Mouse (Mus musculus) bone marrow, adult 2 months (tissue): ENCODE results near the gene B130006D01Rik. TPM values are rescaled to one million over a fixed set of nuclear protein-coding genes. Genes with fewer than 3 reads are reported as not detected.

Source experiments
- H3K27ac ChIP-seq: fragments of 200-500 bp; 2 replicates; pipeline ENCODE4 v1.5.1; 2012; ENCODE audit warnings: low read depth, mild to moderate bottlenecking, control low read depth, inconsistent platforms, low read length; ENCODE audit not compliant: control insufficient read depth, poor library complexity, insufficient read depth
- H3K4me1 ChIP-seq: fragments of 200-500 bp; 2 replicates; pipeline ENCODE4 v1.6.1; 2011; ENCODE audit warnings: low read length; ENCODE audit not compliant: control insufficient read depth, insufficient read depth
- H3K4me3 ChIP-seq: fragments of 200-500 bp; replicated peaks from 2 replicates; pipeline ENCODE3; 2011; ENCODE audit warnings: mild to moderate bottlenecking, low read depth, low read length, control low read depth; ENCODE audit not compliant: control insufficient read depth
- CTCF ChIP-seq: fragments of 200-500 bp; IDR thresholded peaks from 2 replicates; pipeline ENCODE4 v1.5.1; 2011; ENCODE audit warnings: low read length, control low read depth; ENCODE audit not compliant: control insufficient read depth, insufficient read depth
- POLR2A ChIP-seq: fragments of 200-500 bp; IDR thresholded peaks from 2 replicates; pipeline ENCODE4 v1.6.1; 2011; ENCODE audit warnings: low read depth, mild to moderate bottlenecking, control low read depth, low read length, borderline replicate concordance; ENCODE audit not compliant: control insufficient read depth
- WGBS: fragments of 180-500 bp; shearing (Covaris S2); methylation state at CpG from one replicate; pipeline ENCODE4 v1.1.7; 2018; 5-methylcytosine and 5-hydroxymethylcytosine counted together
- polyA plus RNA-seq: library from polyadenylated mRNA; stranded (reverse); fragments of >200 nt; gene quantifications from 2 replicates; pipeline ENCODE4 v1.2.4, GENCODE M21; 2011; ENCODE audit warnings: low replicate concordance; ENCODE audit not compliant: missing spikeins, insufficient read depth, insufficient read length

B130006D01Rik gene
- polyA plus RNA-seq, 1 experiment = not detected

DNA sequence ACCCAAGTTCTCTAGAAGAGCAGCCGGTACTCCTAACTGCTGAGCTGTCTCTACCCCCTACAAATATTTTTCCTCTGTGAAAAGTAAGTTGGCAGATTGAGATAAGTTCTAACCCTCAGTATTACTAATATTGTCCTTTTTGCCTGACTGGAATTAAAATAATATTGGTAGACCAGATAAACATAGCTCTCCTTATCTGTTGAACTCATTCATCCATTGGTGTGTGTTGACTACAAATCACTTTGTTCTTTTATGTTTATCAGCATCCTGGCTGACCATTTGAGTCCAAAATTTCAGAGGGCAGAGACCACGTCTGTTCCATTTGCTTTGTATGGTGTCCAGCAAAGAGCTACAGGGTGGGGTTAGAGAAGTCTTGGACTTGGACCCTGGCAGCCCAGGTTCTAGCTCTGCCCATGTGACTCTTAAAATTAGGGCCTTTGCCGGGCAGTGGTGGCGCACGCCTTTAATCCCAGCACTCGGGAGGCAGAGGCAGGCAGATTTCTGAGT, 13.8 kb upstream of the B130006D01Rik start:
- TF ChIP-seq CTCF (no peak), POLR2A (no peak)
- H3K4me3 ChIP-seq = no peak overlapping the region
- 79% methylated on average over 6 of the region's 6 CpGs for WGBS
- no peak overlapping the region for H3K27ac ChIP-seq
- H3K4me1 ChIP-seq = no peaks in the 10 kb centered on the region; the same call in 1 of the 2 replicates

DNA sequence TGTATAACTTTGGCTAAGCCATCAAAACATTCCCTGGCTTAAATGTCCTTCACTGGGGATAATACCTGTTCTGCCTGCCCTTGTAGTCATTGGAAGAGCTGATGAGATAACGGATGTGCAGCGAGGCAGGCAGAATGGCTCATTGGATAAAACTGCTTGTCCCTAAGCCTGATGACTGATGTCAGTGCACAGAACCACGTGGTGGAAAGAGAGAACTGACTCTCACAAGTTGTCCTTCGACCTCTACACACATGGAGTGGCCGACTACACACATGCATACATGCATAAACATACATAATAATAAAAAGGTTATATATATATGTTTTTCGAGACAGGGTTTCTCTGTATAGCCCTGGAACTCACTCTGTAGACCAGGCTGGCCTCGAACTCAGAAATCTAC, 12.9 kb upstream of the B130006D01Rik start:
- no peaks in the 10 kb centered on the region; the same call in 1 of the 2 replicates for H3K4me1 ChIP-seq

DNA sequence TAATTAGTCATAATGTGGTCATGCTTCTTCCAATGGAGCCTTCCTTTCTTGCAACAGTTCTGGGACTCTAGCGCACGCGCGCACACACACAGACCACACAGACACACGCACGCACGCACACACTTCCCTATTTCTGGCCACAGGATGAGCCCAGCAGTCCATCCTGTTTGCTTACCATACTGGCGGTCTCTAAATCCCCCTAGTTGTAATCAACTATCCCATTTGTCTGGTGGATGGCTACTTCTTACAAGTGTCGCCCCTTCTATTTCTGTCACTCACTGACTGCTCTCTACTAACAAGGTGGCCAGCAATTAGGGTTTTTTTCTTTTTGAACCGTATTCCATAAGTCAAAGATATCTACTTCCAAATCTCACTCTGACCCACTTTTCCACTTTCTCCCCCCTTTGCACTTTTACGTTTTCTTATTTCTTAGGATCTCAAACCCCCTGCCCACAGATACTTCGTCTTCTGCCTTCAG, 11.3 kb upstream of the B130006D01Rik start:
- Histone ChIP-seq H3K4me3 (peak overlapping the region; percentile 42), H3K27ac (peak overlapping the region; percentile 83; the same call in 1 of the 2 replicates), H3K4me1 (peaks cover 2% of the 10 kb centered on the region; the same call in 1 of the 2 replicates)
- WGBS = 2% methylated on average over 12 of the region's 12 CpGs
- TF ChIP-seq CTCF (no peak), POLR2A (no peak)

More for the DNA sequence above, 12.9 kb upstream of the B130006D01Rik start:
- Histone ChIP-seq H3K27ac (no peak overlapping the region), H3K4me3 (no peak overlapping the region)
- no peak for TF ChIP-seq CTCF
- no peak for TF ChIP-seq POLR2A
- WGBS = 80% methylated on average over 7 of the region's 7 CpGs

DNA sequence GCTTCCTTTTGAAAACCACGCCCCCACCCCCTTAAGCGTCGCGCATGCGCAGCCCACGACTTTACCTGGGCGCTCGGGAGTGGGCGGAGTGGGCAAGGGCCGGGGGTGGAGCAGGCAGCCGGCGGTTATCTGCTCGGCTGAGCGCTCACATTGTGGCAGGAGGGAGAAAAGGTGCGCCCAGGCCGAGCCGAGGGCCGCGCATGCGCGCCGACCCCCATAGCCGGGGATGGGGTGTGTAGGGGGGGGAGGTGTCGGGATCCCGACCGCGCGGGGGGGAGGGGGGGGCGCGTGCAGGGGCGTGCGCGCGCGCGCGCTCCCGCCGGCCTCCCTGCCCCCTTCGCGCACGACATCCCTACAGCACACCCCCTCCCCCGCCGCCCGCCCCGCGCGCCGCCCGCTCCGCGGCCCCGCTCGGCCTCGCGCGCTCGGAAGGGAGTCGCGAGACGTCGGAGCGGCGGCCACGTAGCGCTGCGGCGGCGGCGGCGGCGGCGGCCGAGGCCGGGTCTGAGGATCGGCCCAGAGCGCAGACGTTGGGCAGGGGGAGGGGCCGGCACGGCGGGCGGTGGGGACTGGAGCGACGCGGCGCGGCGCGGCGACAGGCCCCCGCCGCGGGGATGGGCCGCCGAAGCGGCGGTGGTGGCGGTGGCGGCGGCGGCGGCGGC, 10.7 kb upstream of the B130006D01Rik start, which contains the start of gene Zfp652:
Gene Zfp652, plus strand, starts transcription at position 111 of the 662 bp plus-strand sequence.
- H3K27ac ChIP-seq = peak within 1 kb of the TSS; percentile 97
- peak within 1 kb of the TSS; percentile 71 for H3K4me3 ChIP-seq
- 3% methylated on average over 89 of the region's 103 CpGs for WGBS
- H3K4me1 ChIP-seq = peaks cover 2% of the 10 kb centered on the region; the same call in 1 of the 2 replicates
- peak; percentile 56; the same call in 1 of the 2 replicates for TF ChIP-seq POLR2A
- TF ChIP-seq CTCF = no peak

DNA sequence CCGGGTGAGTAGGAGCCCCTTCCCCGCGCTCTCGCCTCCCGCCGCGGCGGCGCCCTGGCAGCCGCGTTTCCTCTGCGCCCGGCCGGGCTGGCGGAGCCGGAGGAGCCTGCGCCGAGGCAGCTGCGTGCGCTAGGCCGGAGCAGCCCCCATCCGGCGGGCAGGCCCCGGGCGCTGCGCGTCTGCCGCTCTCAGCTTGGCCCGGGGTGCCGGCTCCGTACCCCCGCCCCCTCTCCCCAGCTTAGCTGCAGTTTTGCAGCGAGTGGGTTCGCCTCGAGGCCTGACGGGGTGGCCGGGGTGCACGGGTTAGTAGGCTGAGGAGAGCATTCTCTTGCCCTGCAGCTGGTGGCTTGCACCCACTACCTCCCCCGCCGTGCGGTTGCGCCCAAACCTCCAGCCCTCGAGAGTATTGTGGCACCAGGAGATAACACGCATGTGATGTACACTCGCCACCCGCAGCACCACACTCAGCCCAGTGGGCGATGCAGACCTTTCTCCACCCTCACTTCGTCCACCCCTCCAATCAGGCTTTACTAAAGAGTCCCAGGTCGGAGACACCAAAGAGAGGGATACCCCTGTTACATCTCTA, 10.1 kb upstream of the B130006D01Rik start:
- Histone ChIP-seq H3K27ac (peak overlapping the region; percentile 97), H3K4me3 (peak overlapping the region; percentile 71), H3K4me1 (peaks cover 2% of the 10 kb centered on the region; the same call in 1 of the 2 replicates)
- WGBS = under 1% methylated on average over 45 of the region's 49 CpGs
- TF ChIP-seq CTCF (no peak), POLR2A (peak; percentile 75)

DNA sequence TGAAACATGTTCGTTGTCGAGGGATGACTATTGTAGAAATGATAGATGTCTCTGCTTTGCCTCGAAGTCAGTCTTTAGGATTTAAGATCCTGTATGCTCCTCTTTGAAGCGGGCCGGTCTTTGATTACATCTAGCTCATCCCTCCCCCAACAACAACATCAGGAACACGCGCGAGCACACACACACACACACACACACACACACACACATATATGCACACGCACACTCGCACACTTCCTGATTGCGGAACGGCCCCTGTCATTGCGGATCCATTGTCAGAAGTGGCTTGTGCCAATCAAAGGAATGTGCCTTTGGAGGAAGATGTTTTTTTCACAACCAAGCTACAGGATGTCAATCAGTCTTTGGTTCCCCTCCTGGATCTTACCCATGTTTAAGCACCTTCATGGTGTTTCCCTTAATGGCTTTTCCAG, 9.6 kb upstream of the B130006D01Rik start:
- peak overlapping the region; percentile 71 for H3K4me3 ChIP-seq
- peak overlapping the region; percentile 97 for H3K27ac ChIP-seq
- TF ChIP-seq CTCF (no peak), POLR2A (no peak)
- H3K4me1 ChIP-seq = peaks cover 2% of the 10 kb centered on the region; the same call in 1 of the 2 replicates
- 2% methylated on average over 13 of the region's 13 CpGs for WGBS

DNA sequence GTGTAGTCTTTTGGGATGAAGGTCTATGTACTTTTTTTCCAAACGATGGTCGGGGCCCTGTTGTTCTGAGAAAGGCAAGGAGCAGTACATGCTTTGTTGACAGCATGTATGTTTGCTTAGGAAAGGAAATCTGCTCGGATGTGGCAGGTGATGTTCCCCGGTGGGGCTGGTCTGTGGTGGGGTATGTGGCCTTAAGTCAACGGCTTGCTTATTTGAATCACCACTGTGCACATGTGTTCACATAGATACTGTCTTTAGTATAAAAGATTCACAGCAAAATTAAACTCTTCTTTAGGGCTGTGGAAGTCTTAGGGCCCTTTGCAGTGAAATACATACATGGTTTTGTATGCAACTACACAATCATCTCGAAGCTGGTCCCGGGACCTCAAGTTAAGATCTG, 9.0 kb upstream of the B130006D01Rik start:
- H3K4me1 ChIP-seq = peaks cover 2% of the 10 kb centered on the region; the same call in 1 of the 2 replicates
- WGBS = 2% methylated on average over 7 of the region's 7 CpGs
- H3K4me3 ChIP-seq = peak overlapping the region; percentile 71
- TF ChIP-seq POLR2A (no peak), CTCF (no peak)
- peak overlapping the region; percentile 97; the same call in 1 of the 2 replicates for H3K27ac ChIP-seq

DNA sequence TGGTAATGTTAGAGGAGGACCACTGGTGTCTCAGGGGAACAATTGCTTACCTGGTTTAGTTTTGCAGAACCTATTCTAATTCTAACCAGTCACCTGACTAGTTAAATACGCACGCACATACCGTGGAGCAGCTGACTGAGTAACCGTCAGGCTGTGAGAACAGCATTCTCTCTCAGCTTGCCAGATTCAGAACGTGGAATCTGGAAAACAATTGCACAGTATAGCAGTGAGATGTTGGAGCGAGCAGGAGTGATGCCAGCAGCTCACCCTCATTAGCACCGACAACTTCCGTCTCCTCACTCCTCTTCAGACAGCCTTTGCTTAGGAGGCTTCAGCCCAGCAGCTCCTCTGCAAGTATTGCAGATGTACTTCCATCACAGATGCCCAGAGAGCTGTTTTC, 7.3 kb upstream of the B130006D01Rik start:
- WGBS = 88% methylated on average over 8 of the region's 8 CpGs
- no peak overlapping the region for H3K27ac ChIP-seq
- TF ChIP-seq CTCF (no peak), POLR2A (no peak)
- no peak overlapping the region for H3K4me3 ChIP-seq
- H3K4me1 ChIP-seq = peaks cover 2% of the 10 kb centered on the region; the same call in 1 of the 2 replicates
